Mouse (Mus musculus) heart, postnatal 14 days (tissue): ENCODE results near the gene Cst13. TPM values are rescaled to one million over a fixed set of nuclear protein-coding genes. Genes with fewer than 3 reads are reported as not detected.

ENCODE experiments used
- DNase-seq, 2 experiments: peaks; one replicate each; pipeline ENCODE4 v3.0.0; 2021 to 2022
- intact Hi-C: fragments of 180-260 bp; cut with DNase I; formaldehyde crosslinking; loops from one replicate; pipeline ENCODE4 v1.15.1; 2025
- total RNA-seq, 2 experiments: library from RNA; stranded (reverse); gene quantifications; 2 replicates each; pipeline ENCODE4 v1.2.3; 2021

Gene Cst13
- total RNA-seq, 2 experiments from 2014 or later = not detected

- intact Hi-C loops = loop anchor here (1.0 kb wide), 1 partner anchor 22 kb away; no protein-coding TSS in a partner anchor
- no peak for DNase-seq
These were observed 54.3 kb downstream of the Cst13 start for GRCm38 (mm10) chr2:148874224-148874616.

GRCm38 (mm10) chr2:148874617-148875334 is 54.9 kb downstream of the Cst13 start:
- peak; percentile 18 to 37 for DNase-seq
- intact Hi-C loops = loop anchor here (1.0 kb wide), 1 partner anchor 22 kb away; no protein-coding TSS in a partner anchor

- intact Hi-C loops = no loop called here
- DNase-seq = peak; percentile 96
These were observed 55.5 kb downstream of the Cst13 start, which contains the start of gene Cst3 for GRCm38 (mm10) chr2:148875335-148875811. TSS of gene Cst3 (minus strand) at chr2:148875692.

DNA sequence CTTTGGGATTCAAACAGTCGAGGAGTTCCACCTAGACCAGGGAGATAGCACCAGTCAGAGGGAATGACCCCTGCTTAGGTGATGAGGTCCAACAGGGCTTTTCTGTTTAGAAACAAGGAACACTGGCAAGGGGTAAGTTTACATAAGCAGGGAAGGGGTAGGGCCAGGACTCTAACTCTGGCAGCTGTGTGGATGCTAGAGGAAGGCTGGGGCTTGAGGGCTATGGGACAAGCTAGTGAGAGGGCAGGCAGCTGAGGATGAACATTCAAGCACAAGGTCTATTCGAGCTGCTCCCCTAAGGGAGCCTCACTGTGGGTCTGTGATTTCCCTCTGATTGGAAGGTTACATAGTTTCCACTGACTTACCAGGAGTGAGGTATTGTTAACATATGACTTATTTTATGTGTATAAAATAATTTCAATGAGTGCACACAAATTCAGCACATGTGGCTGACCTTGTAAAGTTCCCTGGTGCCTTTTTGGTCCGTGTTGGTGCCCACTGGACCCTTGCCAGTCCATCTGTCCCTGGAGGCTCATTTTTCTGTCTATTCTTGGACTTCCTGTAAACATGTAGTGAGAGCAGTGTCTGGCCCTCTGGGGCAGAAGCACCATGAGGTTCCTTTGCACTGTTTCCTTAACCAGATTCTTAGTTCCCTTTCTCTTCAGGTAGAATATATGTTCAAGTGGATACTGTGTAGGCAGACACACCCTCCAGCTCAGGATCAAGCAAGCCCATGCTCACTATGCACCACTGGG is 57.3 kb downstream of the Cst13 start:
- peak; percentile 46 to 59 for DNase-seq
- intact Hi-C loops = no loop called here

GRCm38 (mm10) chr2:148878641-148879130 is 58.8 kb downstream of the Cst13 start:
- intact Hi-C loops = no loop called here
- DNase-seq = peak in 1 of 2 experiments; percentile 20

- DNase-seq = peak; percentile 56
- intact Hi-C loops = no loop called here
These were observed 59.3 kb downstream of the Cst13 start for GRCm38 (mm10) chr2:148879199-148879598.

Other genes starting within 250 kb of the Cst13 start
- gene Nxt1, start 147.5 kb upstream of the Cst13 start, total RNA-seq = 1 to 10 TPM; 6.5 to 7.7 TPM
- gene Gzf1, start 139.1 kb upstream of the Cst13 start, total RNA-seq = 10 to 100 TPM; 20.6 to 21.3 TPM
- gene Napb, start 87.6 kb upstream of the Cst13 start, total RNA-seq = 1 to 10 TPM; 1.6 to 2.1 TPM
- not detected for gene Cstl1, start 69.7 kb upstream of the Cst13 start, total RNA-seq
- not detected for gene Cst11, start 48.6 kb upstream of the Cst13 start, total RNA-seq
- gene 8030411F24Rik, start 38.1 kb upstream of the Cst13 start, total RNA-seq = not detected
- 1 to 10 TPM in 1 of 2 experiments, under 1 TPM in 1; 0.76 to 1.3 TPM for gene Cst12, start 30.7 kb upstream of the Cst13 start, total RNA-seq
- gene Cst8, start 21.3 kb upstream of the Cst13 start, total RNA-seq = not detected
- 1 to 10 TPM; 2.5 to 4.0 TPM for gene Cst9, start 15.1 kb downstream of the Cst13 start, total RNA-seq
- gene 9230104L09Rik, start 45.0 kb downstream of the Cst13 start, total RNA-seq = 1 to 10 TPM in 1 of 2 experiments, under 1 TPM in 1; 0.78 to 1.1 TPM
- 100 to 1,000 TPM; 853 to 872 TPM for gene Cst3, start 55.6 kb downstream of the Cst13 start, total RNA-seq
- not detected for gene Gm1330, start 183.2 kb downstream of the Cst13 start, total RNA-seq
- gene Gm10750, start 197.2 kb downstream of the Cst13 start, total RNA-seq = not detected